In the genomic region with DNA sequence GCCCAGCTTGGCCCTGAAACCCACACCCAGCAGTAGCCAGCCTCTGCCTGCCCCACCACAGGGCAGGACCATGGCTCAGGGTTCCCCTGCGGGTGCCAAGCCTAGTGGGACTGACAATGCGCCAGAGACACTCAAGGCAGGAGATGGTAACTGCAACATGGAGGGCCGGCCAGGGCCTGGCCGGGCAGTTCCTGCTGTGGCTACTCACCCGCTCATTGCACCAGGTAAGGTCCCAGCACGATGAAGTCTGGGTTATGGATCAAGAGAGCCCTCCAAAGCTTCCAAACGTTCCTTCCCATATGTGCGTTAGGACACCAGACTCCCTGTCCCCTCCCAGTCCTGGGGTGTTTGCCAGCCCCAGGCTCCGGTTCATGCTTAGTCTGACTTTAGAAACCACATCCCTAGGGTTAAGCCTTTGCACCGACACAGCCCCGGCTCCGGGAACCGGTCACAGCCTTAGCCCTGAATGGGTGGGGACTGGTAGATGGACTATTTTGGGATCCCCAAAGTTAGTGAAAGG, we compare ENCODE assay signal across 8 mouse cellular contexts. TPM values are rescaled to one million over a fixed set of nuclear protein-coding genes. Genes with fewer than 3 reads are reported as not detected.
DNase-seq lines count a peak whose midpoint lies in the region; ATAC-seq and TF ChIP-seq lines count a peak whose summit lies in the region.

No protein-coding gene starts in this region.

- H3K4me1 ChIP-seq in midbrain, embryonic 10.5 days = peaks cover 89% of the 10 kb centered on the region
- peaks cover 23% of the 10 kb centered on the region for H3K4me1 ChIP-seq in midbrain, postnatal 0 days (ENCODE audit: insufficient read depth, low read length)
- peaks cover 36% of the 10 kb centered on the region for H3K4me1 ChIP-seq in hindbrain, embryonic 16.5 days (ENCODE audit: control insufficient read depth, insufficient read depth, low read depth, low read length)
- peaks cover 51% of the 10 kb centered on the region for H3K4me1 ChIP-seq in neural tube, embryonic 12.5 days

- H3K9me3 ChIP-seq in midbrain, embryonic 10.5 days (replicated peaks) = no peaks in the 10 kb centered on the region
- no peaks in the 10 kb centered on the region for H3K9me3 ChIP-seq in midbrain, postnatal 0 days (ENCODE audit: low read length)
- H3K9me3 ChIP-seq in hindbrain, embryonic 16.5 days (ENCODE audit: control insufficient read depth, low read length) = no peaks in the 10 kb centered on the region
- H3K9me3 ChIP-seq in neural tube, embryonic 12.5 days = no peaks in the 10 kb centered on the region

- no peak overlapping the region for H3K9ac ChIP-seq in midbrain, postnatal 0 days (replicated peaks; ENCODE audit: low read length, poor library complexity, severe bottlenecking)
- H3K9ac ChIP-seq in hindbrain, embryonic 16.5 days (ENCODE audit: low read depth, low read length) = peak overlapping the region; percentile 1; the same call in 1 of the 2 replicates
- peak overlapping the region; percentile 35; the same call in 1 of the 2 replicates for H3K9ac ChIP-seq in neural tube, embryonic 12.5 days

- no peak for TF ChIP-seq CTCF in midbrain, postnatal 0 days (IDR thresholded peaks at IDR 0.05)

- WGBS in midbrain, embryonic 10.5 days = 31% methylated on average over 13 of the region's 13 CpGs
- WGBS in midbrain, postnatal 0 days = 31% methylated on average over 13 of the region's 13 CpGs
- 38% methylated on average over 13 of the region's 13 CpGs for WGBS in hindbrain, embryonic 16.5 days
- WGBS in neural tube, embryonic 12.5 days = 64% methylated on average over 13 of the region's 13 CpGs

- peaks cover 29% of the 10 kb centered on the region for H3K27me3 ChIP-seq in midbrain, embryonic 10.5 days (ENCODE audit: low read depth, poor library complexity, severe bottlenecking)
- H3K27me3 ChIP-seq in midbrain, postnatal 0 days (ENCODE audit: insufficient read depth, low read length) = no peaks in the 10 kb centered on the region
- no peaks in the 10 kb centered on the region for H3K27me3 ChIP-seq in hindbrain, embryonic 16.5 days (replicated peaks; ENCODE audit: control insufficient read depth, insufficient read depth, low read length)
- 0 out of 2 replicates have a peak, but pooled peaks cover 2% of the 10 kb centered on the region for H3K27me3 ChIP-seq in neural tube, embryonic 12.5 days (replicated peaks)

- H3K36me3 ChIP-seq in midbrain, embryonic 10.5 days = no peaks in the 10 kb centered on the region
- H3K36me3 ChIP-seq in midbrain, postnatal 0 days (ENCODE audit: insufficient read depth, low read length) = peaks cover 20% of the 10 kb centered on the region
- H3K36me3 ChIP-seq in hindbrain, embryonic 16.5 days (ENCODE audit: control insufficient read depth, insufficient read depth, low read length) = peaks cover 4% of the 10 kb centered on the region
- H3K36me3 ChIP-seq in neural tube, embryonic 12.5 days = peaks cover 17% of the 10 kb centered on the region

- no peak for ATAC-seq in midbrain, postnatal 0 days (ENCODE audit: low FRiP score)
- peak; percentile 21 for ATAC-seq in common myeloid progenitor, adult 5-6 weeks (replicated peaks; ENCODE audit: low read depth, poor library complexity, severe bottlenecking)
- ATAC-seq in hindbrain, embryonic 16.5 days = no peak
- ATAC-seq in neural tube, embryonic 12.5 days (ENCODE audit: low FRiP score, low read depth) = no peak

- peak overlapping the region; percentile 97 for H3K27ac ChIP-seq in midbrain, embryonic 10.5 days (replicated peaks)
- H3K27ac ChIP-seq in midbrain, postnatal 0 days (ENCODE audit: low read depth, low read length) = no peak overlapping the region
- 0 out of 2 replicates have a peak overlapping the region, but pooled peaks have one; percentile 44 for H3K27ac ChIP-seq in hindbrain, embryonic 16.5 days (ENCODE audit: low read depth, low read length)
- H3K27ac ChIP-seq in neural tube, embryonic 12.5 days = no peak overlapping the region

- DNase-seq in midbrain, embryonic 10.5 days (ENCODE audit: low spot score) = no peak
- no peak for DNase-seq in midbrain, postnatal 0 days (ENCODE audit: low spot score)
- DNase-seq in urinary bladder, adult 18-20 months (ENCODE audit: low spot score in 2 of 2) = no peak
- DNase-seq in lung, adult 18-20 months = no peak
- DNase-seq in right cerebral cortex, adult 18-20 months = no peak

- H3K4me2 ChIP-seq in midbrain, postnatal 0 days (ENCODE audit: low read depth, low read length, poor library complexity, severe bottlenecking) = no peak overlapping the region
- peak overlapping the region; percentile 49; the same call in 1 of the 2 replicates for H3K4me2 ChIP-seq in hindbrain, embryonic 16.5 days (ENCODE audit: low read length)
- H3K4me2 ChIP-seq in neural tube, embryonic 12.5 days (replicated peaks) = peak overlapping the region; percentile 55

- H3K4me3 ChIP-seq in midbrain, embryonic 10.5 days = peak overlapping the region; percentile 45
- no peak overlapping the region for H3K4me3 ChIP-seq in midbrain, postnatal 0 days (ENCODE audit: low read depth, low read length)
- no peak overlapping the region for H3K4me3 ChIP-seq in hindbrain, embryonic 16.5 days (ENCODE audit: low read length)
- no peak overlapping the region for H3K4me3 ChIP-seq in neural tube, embryonic 12.5 days

RNA-seq across cellular contexts. Expression of a gene that starts 43.0 kb away (rescaled TPM):
- polyA plus RNA-seq in midbrain, embryonic 10.5 days (2016; fragmentation: Nextera tagmentation; extraction: Ambion mirVana) = 0.10 and 0.24 TPM in 2 replicates
- 0.19 and 0.38 TPM in 2 replicates for total RNA-seq in midbrain, postnatal 0 days (2014; rRNA removed)
- 0.05 TPM in 1 of 2 replicates, not detected in the other for polyA plus RNA-seq in midbrain, postnatal 0 days (2015; fragmentation: Nextera tagmentation; extraction: Ambion mirVana)
- 0.09 TPM in 1 of 2 replicates, not detected in the other for total RNA-seq in common myeloid progenitor, adult 5-6 weeks (2017)
- polyA plus RNA-seq in hindbrain, embryonic 16.5 days (2015; fragmentation: Nextera tagmentation; extraction: Ambion mirVana) = 0.23 and 0.36 TPM in 2 replicates
- polyA plus RNA-seq in neural tube, embryonic 12.5 days (2016; fragmentation: Nextera tagmentation; extraction: Ambion mirVana) = 0.46 and 0.54 TPM in 2 replicates

RNA-seq across cellular contexts. Expression of a gene that starts 57.7 kb away (rescaled TPM):
- polyA plus RNA-seq in midbrain, embryonic 10.5 days (2016; fragmentation: Nextera tagmentation; extraction: Ambion mirVana) = 20.8 and 30.0 TPM in 2 replicates
- total RNA-seq in midbrain, postnatal 0 days (2014; rRNA removed) = 64.3 and 66.1 TPM in 2 replicates
- 31.4 and 34.8 TPM in 2 replicates for polyA plus RNA-seq in midbrain, postnatal 0 days (2015; fragmentation: Nextera tagmentation; extraction: Ambion mirVana)
- total RNA-seq in common myeloid progenitor, adult 5-6 weeks (2017) = 21.2 and 23.0 TPM in 2 replicates
- polyA plus RNA-seq in hindbrain, embryonic 16.5 days (2015; fragmentation: Nextera tagmentation; extraction: Ambion mirVana) = 19.9 and 23.5 TPM in 2 replicates
- polyA plus RNA-seq in neural tube, embryonic 12.5 days (2016; fragmentation: Nextera tagmentation; extraction: Ambion mirVana) = 163 and 167 TPM in 2 replicates

Comparison
In these comparisons a context has a peak if more than half of its experiments do, and no peak if none do; other contexts are left out.
1. H3K27ac ChIP-seq: peak in midbrain, embryonic 10.5 days (single experiment) and hindbrain, embryonic 16.5 days (single experiment); none in midbrain, postnatal 0 days (single experiment) and neural tube, embryonic 12.5 days (single experiment).